Mouse (Mus musculus) heart, embryonic 16.5 days (tissue): ENCODE measurements at regions not wholly inside any gene's neighbourhood (a gene's known extent, or its start where the extent isn't known, plus 50 kb on each side); places are given as distances from the start of the nearest gene placed in this dataset.

ENCODE experiments used
- ATAC-seq: fragments of 200-750 bp; cut with Nextera tagmentation; replicated peaks from 2 replicates; pipeline ENCODE4 v1.8.0; 2017; ENCODE audit warnings: moderate number of reproducible peaks; ENCODE audit not compliant: insufficient read depth, low FRiP score; ENCODE audit errors: extremely low read depth
- H3K27ac ChIP-seq: fragments of 300-500 bp; sonication (generic); 2 replicates; pipeline ENCODE4 v1.5.1; 2014; ENCODE audit warnings: mild to moderate bottlenecking, low read length, control low read depth, moderate library complexity
- H3K27me3 ChIP-seq: fragments of 300-500 bp; sonication (generic); 2 replicates; pipeline ENCODE4 v1.6.1; 2014; ENCODE audit warnings: low read length, mixed read lengths; ENCODE audit not compliant: control insufficient read depth, insufficient read depth
- H3K36me3 ChIP-seq: fragments of 300-500 bp; sonication (generic); 2 replicates; pipeline ENCODE4 v1.6.1; 2014; ENCODE audit not compliant: control insufficient read depth, insufficient read depth
- H3K4me1 ChIP-seq: fragments of 300-500 bp; sonication (generic); 2 replicates; pipeline ENCODE4 v1.6.1; 2014; ENCODE audit warnings: low read length, mixed read lengths; ENCODE audit not compliant: control insufficient read depth, insufficient read depth
- H3K4me2 ChIP-seq: fragments of 300-500 bp; sonication (generic); 2 replicates; pipeline ENCODE4 v1.6.1; 2014; ENCODE audit warnings: low read depth, mild to moderate bottlenecking, control low read depth, low read length
- H3K4me3 ChIP-seq: fragments of 300-500 bp; sonication (generic); 2 replicates; pipeline ENCODE4 v1.5.1; 2014; ENCODE audit warnings: mild to moderate bottlenecking, control low read depth, low read length
- H3K9ac ChIP-seq: fragments of 300-500 bp; sonication (generic); 2 replicates; pipeline ENCODE4 v1.6.1; 2014; ENCODE audit warnings: low read length, control low read depth
- H3K9me3 ChIP-seq: fragments of 300-500 bp; sonication (generic); replicated peaks from 2 replicates; pipeline ENCODE4 v1.6.1; 2016; ENCODE audit warnings: low read length; ENCODE audit not compliant: control insufficient read depth
- WGBS: fragments of 180-500 bp; shearing (Covaris S2); extraction: QIAGEN DNeasy Blood & Tissue Kit; methylation state at CpG from one replicate; pipeline ENCODE4 v1.1.7; 2014; 5-methylcytosine and 5-hydroxymethylcytosine counted together

DNA sequence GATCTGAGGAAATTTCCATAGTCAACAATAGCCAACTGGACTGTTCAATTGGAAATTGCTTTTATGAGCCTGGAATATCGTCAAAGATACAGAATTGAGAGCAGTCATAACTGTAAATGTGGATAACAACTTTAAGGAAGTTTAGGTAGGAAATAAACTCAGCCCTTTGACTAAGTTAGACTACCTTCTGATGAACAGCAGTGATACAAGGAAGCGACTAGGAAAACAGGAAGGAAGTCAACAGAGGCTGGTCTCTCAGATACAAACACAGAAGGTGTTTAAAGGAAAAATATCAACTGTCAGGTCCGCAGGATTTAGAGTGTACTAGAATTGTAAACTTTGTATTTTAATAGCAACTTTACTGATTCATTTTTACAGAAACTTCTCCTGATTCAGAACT lies 721.1 kb downstream of the Kcna4 start:
- no peak overlapping the region for H3K4me2 ChIP-seq
- H3K9me3 ChIP-seq, result no peaks in the 10 kb centered on the region
- no peak overlapping the region for H3K27ac ChIP-seq
- H3K4me3 ChIP-seq, result no peak overlapping the region
- ATAC-seq, result no peak
- no peaks in the 10 kb centered on the region for H3K36me3 ChIP-seq
- H3K27me3 ChIP-seq, result no peaks in the 10 kb centered on the region
- no peak overlapping the region for H3K9ac ChIP-seq
- WGBS, result 69% methylated on average over 3 of the region's 3 CpGs
- no peaks in the 10 kb centered on the region for H3K4me1 ChIP-seq

DNA sequence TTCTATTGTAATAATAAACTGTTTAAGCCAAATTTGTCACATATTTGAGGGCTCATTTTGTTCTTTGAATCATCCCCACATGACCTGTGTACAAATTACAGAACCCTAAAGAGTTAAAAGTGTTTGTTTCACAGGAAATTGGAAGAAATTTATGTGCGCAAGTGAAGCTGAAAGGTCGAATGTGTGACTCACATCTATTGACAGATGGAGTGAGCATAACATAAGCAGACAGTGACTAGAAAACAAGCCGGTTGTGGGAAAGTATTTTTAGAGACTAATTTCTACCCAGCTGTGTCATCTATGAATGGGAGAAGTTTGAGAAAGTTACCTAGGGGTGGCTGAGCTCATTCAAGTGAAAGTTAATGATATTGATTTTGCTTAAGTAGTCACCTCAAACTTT lies 732.8 kb downstream of the Kcna4 start:
- Histone ChIP-seq H3K4me2 (no peak overlapping the region), H3K9me3 (no peaks in the 10 kb centered on the region), H3K4me3 (no peak overlapping the region), H3K9ac (no peak overlapping the region), H3K27ac (no peak overlapping the region), H3K4me1 (no peaks in the 10 kb centered on the region), H3K36me3 (no peaks in the 10 kb centered on the region), H3K27me3 (no peaks in the 10 kb centered on the region)
- no peak for ATAC-seq
- WGBS, result 51% methylated on average over 3 of the region's 3 CpGs

DNA sequence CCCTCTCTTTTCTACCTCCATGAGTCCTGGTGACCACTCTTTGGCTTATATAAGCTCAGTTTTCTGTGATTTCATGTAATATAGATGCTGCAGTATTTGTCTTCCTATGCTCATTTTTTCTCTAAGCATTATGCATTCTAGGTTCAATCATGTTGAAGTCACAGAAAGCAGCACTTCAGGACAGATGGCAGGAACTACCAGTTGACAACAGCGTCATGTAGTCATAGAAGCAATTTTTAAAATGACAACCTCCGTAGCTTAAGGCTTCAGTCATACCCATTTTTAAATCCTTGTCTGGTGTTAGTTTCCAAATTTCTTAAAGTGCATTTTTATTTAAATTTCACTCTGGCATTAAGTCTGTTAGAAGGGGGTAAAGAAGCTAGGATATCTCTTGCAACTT lies 740.2 kb downstream of the Kcna4 start:
- H3K4me1 ChIP-seq, result no peaks in the 10 kb centered on the region
- H3K9ac ChIP-seq, result no peak overlapping the region
- no peak overlapping the region for H3K27ac ChIP-seq
- 89% methylated on average over 2 of the region's 2 CpGs for WGBS
- H3K4me2 ChIP-seq, result no peak overlapping the region
- no peaks in the 10 kb centered on the region for H3K36me3 ChIP-seq
- ATAC-seq, result no peak
- no peak overlapping the region for H3K4me3 ChIP-seq
- no peaks in the 10 kb centered on the region for H3K9me3 ChIP-seq
- no peaks in the 10 kb centered on the region for H3K27me3 ChIP-seq

DNA sequence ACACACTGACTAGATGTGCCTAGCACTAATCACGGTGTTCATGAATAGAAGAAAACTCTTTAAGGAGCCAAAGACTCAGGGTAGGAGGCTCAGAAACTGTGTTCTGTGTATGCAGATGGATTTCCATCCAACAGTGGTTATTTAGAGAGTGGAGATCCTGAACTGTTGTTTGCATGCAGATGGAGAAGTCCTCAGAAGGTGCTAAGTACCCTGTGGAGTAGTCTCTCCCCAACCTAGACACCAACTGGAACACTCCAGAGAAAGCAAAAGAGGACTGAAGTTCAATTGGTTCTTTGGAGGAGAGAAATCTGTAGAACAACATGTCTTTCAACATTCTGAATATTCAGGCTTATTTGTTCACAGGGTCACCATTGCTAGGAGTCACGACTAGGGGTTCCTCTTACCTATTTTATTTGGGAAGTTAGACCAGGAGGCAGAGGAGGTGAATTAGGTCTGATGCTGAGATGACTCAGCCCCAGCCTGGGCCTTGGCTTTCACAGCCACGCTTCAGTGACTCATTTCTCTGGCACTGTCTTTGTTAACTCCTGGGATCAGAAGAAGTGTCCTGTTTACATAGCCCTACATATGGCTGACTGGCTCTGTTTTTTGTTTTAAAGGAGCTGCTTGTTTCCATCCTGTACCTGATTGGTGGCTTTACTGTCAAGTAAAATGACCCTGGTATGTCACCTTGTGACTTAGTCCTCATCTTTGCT lies 742.0 kb downstream of the Kcna4 start:
- H3K4me3 ChIP-seq, result no peak overlapping the region
- no peaks in the 10 kb centered on the region for H3K4me1 ChIP-seq
- no peaks in the 10 kb centered on the region for H3K9me3 ChIP-seq
- H3K9ac ChIP-seq, result no peak overlapping the region
- H3K27ac ChIP-seq, result no peak overlapping the region
- no peaks in the 10 kb centered on the region for H3K36me3 ChIP-seq
- ATAC-seq, result no peak
- no peak overlapping the region for H3K4me2 ChIP-seq
- WGBS, result 56% methylated on average over 3 of the region's 3 CpGs
- H3K27me3 ChIP-seq, result no peaks in the 10 kb centered on the region

DNA sequence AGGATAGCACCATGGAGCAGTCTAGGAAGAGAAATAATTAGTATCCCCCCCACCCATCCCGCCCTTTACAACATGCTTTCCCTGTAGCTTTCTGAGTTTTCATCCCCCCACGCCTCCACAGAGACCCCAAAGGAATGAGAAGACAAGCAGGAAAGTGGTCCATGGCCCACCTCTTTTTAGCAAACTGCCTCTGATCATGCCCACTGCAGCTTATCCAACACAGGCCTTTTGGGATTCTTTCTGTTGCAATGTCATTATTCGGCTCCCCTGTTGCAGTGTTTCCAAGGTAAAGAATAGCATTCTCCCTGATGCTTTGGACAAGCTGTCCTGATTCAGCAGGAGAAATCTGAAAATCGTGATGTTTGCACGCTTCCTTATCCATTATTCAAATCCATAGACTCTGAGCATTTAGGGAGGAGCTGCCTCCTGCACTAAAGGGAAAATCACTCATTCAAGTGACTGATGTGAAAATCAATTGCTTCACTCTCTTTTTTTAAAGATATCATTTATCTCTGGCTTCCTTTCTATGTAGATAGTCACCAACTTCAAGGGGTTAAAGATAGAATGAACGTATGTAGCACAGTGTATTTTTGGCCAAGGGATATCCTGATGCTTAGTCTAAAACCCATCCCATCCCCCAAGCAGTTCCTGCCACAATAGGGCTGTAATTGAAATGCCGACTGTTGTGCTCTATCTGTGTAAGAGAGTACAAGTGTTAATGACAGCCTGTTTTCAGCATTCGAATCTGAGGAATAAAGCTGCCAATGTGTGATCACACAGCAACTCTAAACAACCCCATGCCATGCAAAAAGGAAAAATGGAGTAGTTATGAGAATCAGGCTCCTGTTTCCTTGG lies 743.1 kb downstream of the Kcna4 start:
- no peak for ATAC-seq
- WGBS, result 55% methylated on average over 8 of the region's 8 CpGs
- Histone ChIP-seq H3K9ac (no peak overlapping the region), H3K4me2 (no peak overlapping the region), H3K4me1 (no peaks in the 10 kb centered on the region), H3K4me3 (no peak overlapping the region), H3K36me3 (no peaks in the 10 kb centered on the region), H3K27ac (no peak overlapping the region), H3K9me3 (no peaks in the 10 kb centered on the region), H3K27me3 (no peaks in the 10 kb centered on the region)

DNA sequence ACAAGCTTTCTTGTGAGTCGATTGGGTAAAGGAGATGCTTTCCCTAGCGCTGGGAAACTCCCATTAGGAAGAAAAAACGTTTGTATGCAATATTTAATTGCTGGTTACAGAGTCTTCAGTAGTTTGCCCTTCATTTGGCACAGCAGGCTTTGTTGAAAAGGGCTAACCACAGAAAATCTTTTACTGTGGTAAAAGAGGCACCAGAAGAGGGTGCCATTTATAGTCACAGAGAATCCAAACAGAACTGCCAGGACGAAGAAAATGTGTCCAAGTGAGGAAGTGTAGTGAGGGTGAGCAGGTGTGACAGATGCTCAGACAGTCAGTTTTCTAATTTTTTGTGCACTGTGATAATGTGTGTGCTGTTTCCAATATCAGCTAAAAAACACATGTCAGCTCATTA lies 744.4 kb downstream of the Kcna4 start:
- no peaks in the 10 kb centered on the region for H3K9me3 ChIP-seq
- WGBS, result 54% methylated on average over 4 of the region's 4 CpGs
- no peaks in the 10 kb centered on the region for H3K27me3 ChIP-seq
- H3K9ac ChIP-seq, result no peak overlapping the region
- H3K4me3 ChIP-seq, result no peak overlapping the region
- H3K27ac ChIP-seq, result no peak overlapping the region
- H3K4me1 ChIP-seq, result no peaks in the 10 kb centered on the region
- no peak overlapping the region for H3K4me2 ChIP-seq
- no peaks in the 10 kb centered on the region for H3K36me3 ChIP-seq
- ATAC-seq, result no peak

DNA sequence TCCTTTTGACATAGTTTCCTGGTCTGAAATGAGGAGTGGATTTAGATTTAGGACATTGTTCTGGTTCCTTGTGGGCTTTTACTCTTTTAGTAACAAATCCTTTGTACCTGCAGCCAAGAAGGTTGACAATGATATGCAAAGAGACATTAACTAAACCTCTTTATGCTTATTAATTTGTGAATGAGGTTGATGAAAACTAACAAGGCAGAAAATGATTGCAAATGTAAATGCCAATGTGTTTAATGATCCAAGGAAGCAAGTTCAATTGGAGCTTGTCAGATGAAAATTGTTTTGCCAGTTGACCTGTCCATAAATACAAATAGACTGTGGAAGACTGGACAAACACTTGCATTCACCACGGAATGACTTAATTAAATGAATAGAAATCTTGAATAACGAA lies 751.6 kb downstream of the Kcna4 start:
- ATAC-seq, result no peak
- H3K9ac ChIP-seq, result no peak overlapping the region
- no peaks in the 10 kb centered on the region for H3K4me1 ChIP-seq
- H3K36me3 ChIP-seq, result no peaks in the 10 kb centered on the region
- WGBS, result 66% methylated on average over 2 of the region's 2 CpGs
- H3K9me3 ChIP-seq, result no peaks in the 10 kb centered on the region
- no peaks in the 10 kb centered on the region for H3K27me3 ChIP-seq
- H3K27ac ChIP-seq, result no peak overlapping the region
- H3K4me2 ChIP-seq, result no peak overlapping the region
- no peak overlapping the region for H3K4me3 ChIP-seq

DNA sequence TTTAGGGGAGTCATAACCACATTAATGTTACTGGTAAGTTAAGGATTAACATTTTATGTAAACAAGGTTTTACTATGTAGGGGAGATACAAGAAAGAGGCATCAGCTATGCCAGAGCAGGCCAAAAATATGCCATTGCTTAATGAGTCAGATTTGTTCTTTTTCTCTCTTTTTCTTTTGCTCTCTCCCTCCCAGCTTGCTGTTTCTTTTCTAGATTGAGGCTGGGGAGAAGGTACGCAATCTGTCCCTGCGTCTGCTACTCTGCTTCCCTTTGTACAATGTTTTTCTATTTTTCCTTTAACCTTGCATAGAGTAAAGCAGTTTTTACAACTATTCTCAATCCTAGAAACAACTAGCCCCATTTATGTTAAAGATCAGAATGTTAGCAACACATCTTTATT lies 754.4 kb downstream of the Kcna4 start:
- no peaks in the 10 kb centered on the region for H3K4me1 ChIP-seq
- H3K36me3 ChIP-seq, result no peaks in the 10 kb centered on the region
- no peak overlapping the region for H3K27ac ChIP-seq
- no peak overlapping the region for H3K4me3 ChIP-seq
- no peaks in the 10 kb centered on the region for H3K27me3 ChIP-seq
- no peaks in the 10 kb centered on the region for H3K9me3 ChIP-seq
- no peak for ATAC-seq
- 91% methylated on average over 2 of the region's 2 CpGs for WGBS
- H3K4me2 ChIP-seq, result no peak overlapping the region
- H3K9ac ChIP-seq, result no peak overlapping the region

DNA sequence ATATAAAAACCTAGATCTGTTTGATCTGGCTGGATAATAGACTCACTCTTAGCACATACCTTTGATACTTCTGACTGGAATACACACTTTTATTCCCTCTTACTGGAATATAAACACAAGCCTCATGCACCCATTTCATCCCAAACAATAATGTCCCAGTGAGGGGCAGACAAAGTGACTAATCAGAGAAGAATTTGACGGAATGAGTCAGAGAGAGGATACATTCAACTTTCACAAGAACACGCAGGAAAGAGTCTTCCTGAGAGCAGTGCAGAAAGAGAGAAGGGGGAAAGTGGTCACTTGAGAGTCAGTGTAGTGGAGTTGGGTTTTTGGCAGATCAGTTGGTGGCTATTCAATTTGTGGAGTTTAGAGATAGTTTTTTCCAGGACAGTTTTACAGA lies 755.6 kb downstream of the Kcna4 start:
- H3K27ac ChIP-seq, result no peak overlapping the region
- no peaks in the 10 kb centered on the region for H3K36me3 ChIP-seq
- no peak overlapping the region for H3K4me3 ChIP-seq
- H3K9ac ChIP-seq, result no peak overlapping the region
- no peaks in the 10 kb centered on the region for H3K4me1 ChIP-seq
- no peaks in the 10 kb centered on the region for H3K27me3 ChIP-seq
- ATAC-seq, result no peak
- 58% methylated on average over 2 of the region's 2 CpGs for WGBS
- H3K9me3 ChIP-seq, result no peaks in the 10 kb centered on the region
- no peak overlapping the region for H3K4me2 ChIP-seq
